Mouse (Mus musculus): ENCODE data around the gene Elp5. TPM values are rescaled to one million over a fixed set of nuclear protein-coding genes. Genes with fewer than 3 reads are reported as not detected.

Elp5 gene
- polyA plus RNA-seq, 1 experiment from 2014 or later = 98.4 TPM

GRCm38 (mm10) chr11:70010033-70010432 is 27.7 kb upstream of the Elp5 start:
- no peak overlapping the region for H3K4me3 ChIP-seq (ENCODE audit: low read length)
- ATAC-seq (ENCODE audit: low read depth) = no peak
- peaks cover 9% of the 10 kb centered on the region for H3K4me1 ChIP-seq (replicated peaks; ENCODE audit: control insufficient read depth, insufficient read depth, low read length)
- no peaks in the 10 kb centered on the region for H3K27me3 ChIP-seq (ENCODE audit: control insufficient read depth, insufficient read depth, low read depth, low read length)
- peaks cover 68% of the 10 kb centered on the region for H3K36me3 ChIP-seq (ENCODE audit: control insufficient read depth, insufficient read depth, low read length)
- H3K4me2 ChIP-seq (ENCODE audit: low read depth, low read length) = no peak overlapping the region
- H3K27ac ChIP-seq (ENCODE audit: low read length) = no peak overlapping the region
- no peak overlapping the region for H3K9ac ChIP-seq (ENCODE audit: low read length)
- no peaks in the 10 kb centered on the region for H3K9me3 ChIP-seq (ENCODE audit: control insufficient read depth, low read length)
- WGBS = 81% methylated on average over 6 of the region's 6 CpGs

- no peak overlapping the region for H3K9ac ChIP-seq (ENCODE audit: low read length)
- H3K4me1 ChIP-seq (replicated peaks; ENCODE audit: control insufficient read depth, insufficient read depth, low read length) = peaks cover 15% of the 10 kb centered on the region
- H3K36me3 ChIP-seq (ENCODE audit: control insufficient read depth, insufficient read depth, low read length) = peaks cover 46% of the 10 kb centered on the region
- H3K9me3 ChIP-seq (ENCODE audit: control insufficient read depth, low read length) = no peaks in the 10 kb centered on the region
- no peaks in the 10 kb centered on the region for H3K27me3 ChIP-seq (ENCODE audit: control insufficient read depth, insufficient read depth, low read depth, low read length)
- 62% methylated on average over 5 of the region's 5 CpGs for WGBS
- H3K27ac ChIP-seq (ENCODE audit: low read length) = no peak overlapping the region
- ATAC-seq (ENCODE audit: low read depth) = no peak
- no peak overlapping the region for H3K4me3 ChIP-seq (ENCODE audit: low read length)
- no peak overlapping the region for H3K4me2 ChIP-seq (ENCODE audit: low read depth, low read length)
Measured at GRCm38 (mm10) chr11:70005521-70005920, 23.2 kb upstream of the Elp5 start.

- no peak overlapping the region for H3K27ac ChIP-seq (ENCODE audit: low read length)
- H3K36me3 ChIP-seq (ENCODE audit: control insufficient read depth, insufficient read depth, low read length) = peaks cover 41% of the 10 kb centered on the region
- no peaks in the 10 kb centered on the region for H3K9me3 ChIP-seq (ENCODE audit: control insufficient read depth, low read length)
- H3K4me1 ChIP-seq (replicated peaks; ENCODE audit: control insufficient read depth, insufficient read depth, low read length) = peaks cover 26% of the 10 kb centered on the region
- WGBS = 81% methylated on average over 2 of the region's 2 CpGs
- H3K4me3 ChIP-seq (ENCODE audit: low read length) = no peak overlapping the region; the same call in 1 of the 2 replicates
- no peak for ATAC-seq (ENCODE audit: low read depth)
- no peaks in the 10 kb centered on the region for H3K27me3 ChIP-seq (ENCODE audit: control insufficient read depth, insufficient read depth, low read depth, low read length)
- H3K9ac ChIP-seq (ENCODE audit: low read length) = no peak overlapping the region
- H3K4me2 ChIP-seq (ENCODE audit: low read depth, low read length) = peak overlapping the region; percentile 61
Measured at GRCm38 (mm10) chr11:70002471-70002870, 20.2 kb upstream of the Elp5 start.

- H3K27ac ChIP-seq (ENCODE audit: low read length) = no peak overlapping the region
- H3K4me2 ChIP-seq (ENCODE audit: low read depth, low read length) = peak overlapping the region; percentile 61
Measured at GRCm38 (mm10) chr11:70001865-70002264, 19.5 kb upstream of the Elp5 start.

GRCm38 (mm10) chr11:70001159-70001558 is 18.8 kb upstream of the Elp5 start:
- Histone ChIP-seq H3K27ac (ENCODE audit: low read length) (peak overlapping the region; percentile 94), H3K36me3 (ENCODE audit: control insufficient read depth, insufficient read depth, low read length) (peaks cover 29% of the 10 kb centered on the region), H3K4me1 (replicated peaks; ENCODE audit: control insufficient read depth, insufficient read depth, low read length) (peaks cover 28% of the 10 kb centered on the region), H3K4me2 (ENCODE audit: low read depth, low read length) (peak overlapping the region; percentile 61), H3K9ac (ENCODE audit: low read length) (peak overlapping the region; percentile 84), H3K4me3 (ENCODE audit: low read length) (peak overlapping the region; percentile 77), H3K9me3 (ENCODE audit: control insufficient read depth, low read length) (no peaks in the 10 kb centered on the region), H3K27me3 (ENCODE audit: control insufficient read depth, insufficient read depth, low read depth, low read length) (no peaks in the 10 kb centered on the region)
- WGBS = 4% methylated on average over 8 of the region's 8 CpGs
- no peak for ATAC-seq (ENCODE audit: low read depth)

More at GRCm38 (mm10) chr11:70001865-70002264, 19.5 kb upstream of the Elp5 start:
- Histone ChIP-seq H3K36me3 (ENCODE audit: control insufficient read depth, insufficient read depth, low read length) (peaks cover 35% of the 10 kb centered on the region), H3K9ac (ENCODE audit: low read length) (peak overlapping the region; percentile 84; the same call in 1 of the 2 replicates), H3K9me3 (ENCODE audit: control insufficient read depth, low read length) (no peaks in the 10 kb centered on the region), H3K4me3 (ENCODE audit: low read length) (peak overlapping the region; percentile 77), H3K27me3 (ENCODE audit: control insufficient read depth, insufficient read depth, low read depth, low read length) (no peaks in the 10 kb centered on the region), H3K4me1 (replicated peaks; ENCODE audit: control insufficient read depth, insufficient read depth, low read length) (peaks cover 28% of the 10 kb centered on the region)
- no peak for ATAC-seq (ENCODE audit: low read depth)

GRCm38 (mm10) chr11:70000396-70000898 is 18.1 kb upstream of the Elp5 start, which contains the start of gene Dvl2:
TSS of gene Dvl2 (plus strand) at chr11:70000595.
- Histone ChIP-seq H3K36me3 (ENCODE audit: control insufficient read depth, insufficient read depth, low read length) (peaks cover 23% of the 10 kb centered on the region), H3K9ac (ENCODE audit: low read length) (peak within 1 kb of the TSS; percentile 84), H3K4me2 (ENCODE audit: low read depth, low read length) (peak within 1 kb of the TSS; percentile 61), H3K27ac (ENCODE audit: low read length) (peak within 1 kb of the TSS; percentile 94), H3K27me3 (ENCODE audit: control insufficient read depth, insufficient read depth, low read depth, low read length) (no peaks in the 10 kb centered on the region), H3K4me1 (replicated peaks; ENCODE audit: control insufficient read depth, insufficient read depth, low read length) (peaks cover 28% of the 10 kb centered on the region), H3K9me3 (ENCODE audit: control insufficient read depth, low read length) (no peaks in the 10 kb centered on the region), H3K4me3 (ENCODE audit: low read length) (peak within 1 kb of the TSS; percentile 77)
- ATAC-seq (ENCODE audit: low read depth) = peak; percentile 60
- under 1% methylated on average over 47 of the region's 48 CpGs for WGBS

- H3K4me1 ChIP-seq (replicated peaks; ENCODE audit: control insufficient read depth, insufficient read depth, low read length) = peaks cover 28% of the 10 kb centered on the region
- ATAC-seq (ENCODE audit: low read depth) = no peak
- WGBS = 78% methylated on average over 8 of the region's 8 CpGs
- H3K27ac ChIP-seq (ENCODE audit: low read length) = peak overlapping the region; percentile 51
- no peaks in the 10 kb centered on the region for H3K27me3 ChIP-seq (ENCODE audit: control insufficient read depth, insufficient read depth, low read depth, low read length)
- no peak overlapping the region for H3K4me2 ChIP-seq (ENCODE audit: low read depth, low read length)
- H3K9me3 ChIP-seq (ENCODE audit: control insufficient read depth, low read length) = no peaks in the 10 kb centered on the region
- H3K9ac ChIP-seq (ENCODE audit: low read length) = no peak overlapping the region
- no peak overlapping the region for H3K4me3 ChIP-seq (ENCODE audit: low read length)
- H3K36me3 ChIP-seq (ENCODE audit: control insufficient read depth, insufficient read depth, low read length) = peaks cover 23% of the 10 kb centered on the region
Measured at GRCm38 (mm10) chr11:69999666-70000065, 17.3 kb upstream of the Elp5 start.

- H3K27ac ChIP-seq (ENCODE audit: low read length) = no peak overlapping the region
- ATAC-seq (ENCODE audit: low read depth) = no peak
- no peaks in the 10 kb centered on the region for H3K9me3 ChIP-seq (ENCODE audit: control insufficient read depth, low read length)
- H3K4me1 ChIP-seq (replicated peaks; ENCODE audit: control insufficient read depth, insufficient read depth, low read length) = peaks cover 28% of the 10 kb centered on the region
- no peaks in the 10 kb centered on the region for H3K27me3 ChIP-seq (ENCODE audit: control insufficient read depth, insufficient read depth, low read depth, low read length)
- H3K36me3 ChIP-seq (ENCODE audit: control insufficient read depth, insufficient read depth, low read length) = peaks cover 30% of the 10 kb centered on the region
- H3K9ac ChIP-seq (ENCODE audit: low read length) = no peak overlapping the region
- no peak overlapping the region for H3K4me2 ChIP-seq (ENCODE audit: low read depth, low read length)
- 91% methylated on average over 27 of the region's 27 CpGs for WGBS
- H3K4me3 ChIP-seq (ENCODE audit: low read length) = no peak overlapping the region
Measured at GRCm38 (mm10) chr11:69998567-69999491, 16.5 kb upstream of the Elp5 start.

- WGBS = 3% methylated on average over 23 of the region's 44 CpGs
- ATAC-seq (ENCODE audit: low read depth) = peak; percentile 67
- no peaks in the 10 kb centered on the region for H3K27me3 ChIP-seq (ENCODE audit: control insufficient read depth, insufficient read depth, low read depth, low read length)
- peaks cover 37% of the 10 kb centered on the region for H3K36me3 ChIP-seq (ENCODE audit: control insufficient read depth, insufficient read depth, low read length)
- peaks cover 29% of the 10 kb centered on the region for H3K4me1 ChIP-seq (replicated peaks; ENCODE audit: control insufficient read depth, insufficient read depth, low read length)
- peak overlapping the region; percentile 100 for H3K4me3 ChIP-seq (ENCODE audit: low read length)
- H3K4me2 ChIP-seq (ENCODE audit: low read depth, low read length) = peak overlapping the region; percentile 59
- H3K9ac ChIP-seq (ENCODE audit: low read length) = peak overlapping the region; percentile 99
- H3K27ac ChIP-seq (ENCODE audit: low read length) = peak overlapping the region; percentile 99
- H3K9me3 ChIP-seq (ENCODE audit: control insufficient read depth, low read length) = no peaks in the 10 kb centered on the region
Measured at GRCm38 (mm10) chr11:69997070-69997509, 14.8 kb upstream of the Elp5 start.
